Mouse (Mus musculus) olfactory bulb, adult 2 months (tissue): Measurements from ENCODE around the gene Myog.

ENCODE experiments used
- CTCF ChIP-seq: fragments of 200-500 bp; IDR thresholded peaks from 2 replicates; pipeline ENCODE4 v1.5.1; 2012; ENCODE audit warnings: low read depth, mild to moderate bottlenecking, low read length, moderate library complexity; ENCODE audit not compliant: insufficient read depth
- POLR2A ChIP-seq: fragments of 200-500 bp; IDR thresholded peaks from 2 replicates; pipeline ENCODE4 v1.6.1; 2012; ENCODE audit warnings: mild to moderate bottlenecking, low read depth, low read length, moderate library complexity; ENCODE audit not compliant: insufficient read depth

GRCm38 (mm10) chr1:134310729-134311128 is 20.9 kb downstream of the Myog start:
- no peak for TF ChIP-seq POLR2A
- TF ChIP-seq CTCF = no peak
